Mouse (Mus musculus): ENCODE data around the gene Znrf4. TPM values are rescaled to one million over a fixed set of nuclear protein-coding genes. Genes with fewer than 3 reads are reported as not detected.
A peak's percentile ranks its signal among the peaks of the same experiment; 100 is the strongest.

The Znrf4 gene
- polyA plus RNA-seq, 2 experiments, result not detected

GRCm38 (mm10) chr17:56466747-56467146 lies 45.5 kb downstream of the Znrf4 start:
- Histone ChIP-seq H3K4me1 (replicated peaks; ENCODE audit: control insufficient read depth in 2 of 2, insufficient read depth in 2 of 2, low read length in 1 of 2) (no peaks in the 10 kb centered on the region; a peak in 2 of 4 replicates), H3K27me3 (ENCODE audit: control insufficient read depth, insufficient read depth, low read length) (peaks cover 19% of the 10 kb centered on the region)

GRCm38 (mm10) chr17:56464817-56465216 lies 47.4 kb downstream of the Znrf4 start:
- 57% methylated on average over 7 of the region's 7 CpGs for WGBS (ENCODE audit: insufficient replicate concordance)
- Histone ChIP-seq H3K9ac (replicated peaks) (no peak overlapping the region), H3K9me3 (ENCODE audit: control insufficient read depth, low read length) (no peaks in the 10 kb centered on the region), H3K27ac (no peak overlapping the region), H3K36me3 (replicated peaks; ENCODE audit: control insufficient read depth, insufficient read depth, low read depth) (no peaks in the 10 kb centered on the region), H3K4me1 (replicated peaks; ENCODE audit: control insufficient read depth in 2 of 2, insufficient read depth in 2 of 2, low read length in 1 of 2) (no peaks in the 10 kb centered on the region; a peak in 1 of 4 replicates), H3K27me3 (ENCODE audit: control insufficient read depth, insufficient read depth, low read length) (peaks cover 2% of the 10 kb centered on the region; the same call in 1 of the 2 replicates), H3K4me2 (ENCODE audit: low read depth) (no peak overlapping the region), H3K4me3 (ENCODE audit: insufficient read depth in 1 of 2, low read depth in 2 of 2, low read length in 2 of 2) (no peak overlapping the region)
- ATAC-seq (ENCODE audit: insufficient read depth) (no peak), DNase-seq (ENCODE audit: low read depth in 3 of 3, low spot score in 3 of 3) (no peak)
- no peak for TF ChIP-seq CTCF (IDR thresholded peaks at IDR 0.05; ENCODE audit: low read depth)
- TF ChIP-seq EP300 (IDR thresholded peaks at IDR 0.05; ENCODE audit: low read depth), result no peak

More at GRCm38 (mm10) chr17:56466747-56467146, 45.5 kb downstream of the Znrf4 start:
- H3K4me3 ChIP-seq (ENCODE audit: insufficient read depth in 1 of 2, low read depth in 2 of 2, low read length in 2 of 2), result no peak overlapping the region
- no peak overlapping the region for H3K9ac ChIP-seq (replicated peaks)
- no peaks in the 10 kb centered on the region for H3K36me3 ChIP-seq (replicated peaks; ENCODE audit: control insufficient read depth, insufficient read depth, low read depth)
- H3K4me2 ChIP-seq (ENCODE audit: low read depth), result no peak overlapping the region
- DNase-seq (ENCODE audit: low read depth in 3 of 3, low spot score in 3 of 3), result no peak
- TF ChIP-seq CTCF (IDR thresholded peaks at IDR 0.05; ENCODE audit: low read depth) (no peak), EP300 (IDR thresholded peaks at IDR 0.05; ENCODE audit: low read depth) (no peak)
- WGBS (ENCODE audit: insufficient replicate concordance), result 61% methylated on average over 6 of the region's 6 CpGs
- no peak overlapping the region for H3K27ac ChIP-seq
- ATAC-seq (ENCODE audit: insufficient read depth), result no peak
- H3K9me3 ChIP-seq (ENCODE audit: control insufficient read depth, low read length), result no peaks in the 10 kb centered on the region

DNA sequence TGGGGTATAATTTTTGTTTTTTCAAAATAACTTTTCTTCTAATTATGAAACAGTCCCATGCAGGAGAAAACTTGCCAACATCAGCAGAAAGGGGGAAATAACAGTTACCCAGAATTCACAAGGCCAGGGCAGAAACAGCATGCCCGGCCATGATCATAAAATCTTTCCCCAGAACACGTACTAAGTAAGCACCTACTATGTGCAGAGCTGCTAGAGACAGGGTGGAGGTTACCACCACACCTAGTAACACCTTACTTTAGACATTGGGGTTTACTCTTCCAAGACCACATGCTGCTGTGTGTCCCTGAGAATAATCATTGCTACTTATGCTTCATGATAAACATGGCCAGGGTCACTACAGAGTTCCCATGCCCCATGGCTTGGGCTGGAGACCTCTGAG lies 47.9 kb downstream of the Znrf4 start:
- no peak for ATAC-seq (ENCODE audit: insufficient read depth)
- Histone ChIP-seq H3K27me3 (ENCODE audit: control insufficient read depth, insufficient read depth, low read length) (no peaks in the 10 kb centered on the region), H3K36me3 (replicated peaks; ENCODE audit: control insufficient read depth, insufficient read depth, low read depth) (no peaks in the 10 kb centered on the region), H3K9me3 (ENCODE audit: control insufficient read depth, low read length) (no peaks in the 10 kb centered on the region), H3K4me2 (ENCODE audit: low read depth) (no peak overlapping the region), H3K4me3 (ENCODE audit: insufficient read depth in 1 of 2, low read depth in 2 of 2, low read length in 2 of 2) (no peak overlapping the region), H3K27ac (no peak overlapping the region), H3K9ac (replicated peaks) (no peak overlapping the region), H3K4me1 (replicated peaks; ENCODE audit: control insufficient read depth in 2 of 2, insufficient read depth in 2 of 2, low read length in 1 of 2) (no peaks in the 10 kb centered on the region; a peak in 1 of 4 replicates)
- 48% methylated on average over 2 of the region's 2 CpGs for WGBS (ENCODE audit: insufficient replicate concordance)
- TF ChIP-seq EP300 (IDR thresholded peaks at IDR 0.05; ENCODE audit: low read depth) (no peak), CTCF (IDR thresholded peaks at IDR 0.05; ENCODE audit: low read depth) (no peak)
- DNase-seq (ENCODE audit: low read depth in 3 of 3, low spot score in 3 of 3), result no peak

- whole genome bisulfite sequencing (ENCODE audit: insufficient replicate concordance), result 42% methylated on average over 1 of the region's 1 CpGs
These were observed 48.7 kb downstream of the Znrf4 start for GRCm38 (mm10) chr17:56463500-56463899.

GRCm38 (mm10) chr17:56462835-56463455 lies 49.3 kb downstream of the Znrf4 start:
- Histone ChIP-seq H3K36me3 (replicated peaks; ENCODE audit: control insufficient read depth, insufficient read depth, low read depth) (no peaks in the 10 kb centered on the region), H3K27ac (no peak overlapping the region), H3K9me3 (ENCODE audit: control insufficient read depth, low read length) (no peaks in the 10 kb centered on the region), H3K9ac (replicated peaks) (no peak overlapping the region), H3K27me3 (ENCODE audit: control insufficient read depth, insufficient read depth, low read length) (no peaks in the 10 kb centered on the region), H3K4me1 (replicated peaks; ENCODE audit: control insufficient read depth in 2 of 2, insufficient read depth in 2 of 2, low read length in 1 of 2) (no peaks in the 10 kb centered on the region; a peak in 1 of 4 replicates), H3K4me2 (ENCODE audit: low read depth) (peak overlapping the region; percentile 81), H3K4me3 (ENCODE audit: insufficient read depth in 1 of 2, low read depth in 2 of 2, low read length in 2 of 2) (peak overlapping the region; percentile 50 to 63; a peak in 3 of 4 replicates)
- no peak for ATAC-seq (ENCODE audit: insufficient read depth)
- WGBS (ENCODE audit: insufficient replicate concordance), result 11% methylated on average over 17 of the region's 17 CpGs
- no peak for DNase-seq (ENCODE audit: low read depth in 3 of 3, low spot score in 3 of 3)
- no peak for TF ChIP-seq EP300 (IDR thresholded peaks at IDR 0.05; ENCODE audit: low read depth)
- TF ChIP-seq CTCF (IDR thresholded peaks at IDR 0.05; ENCODE audit: low read depth), result no peak

More at GRCm38 (mm10) chr17:56463500-56463899, 48.7 kb downstream of the Znrf4 start:
- H3K36me3 ChIP-seq (replicated peaks; ENCODE audit: control insufficient read depth, insufficient read depth, low read depth), result no peaks in the 10 kb centered on the region
- TF ChIP-seq EP300 (IDR thresholded peaks at IDR 0.05; ENCODE audit: low read depth) (no peak), CTCF (IDR thresholded peaks at IDR 0.05; ENCODE audit: low read depth) (no peak)
- DNase-seq (ENCODE audit: low read depth in 3 of 3, low spot score in 3 of 3) (no peak), ATAC-seq (ENCODE audit: insufficient read depth) (no peak)
- H3K9me3 ChIP-seq (ENCODE audit: control insufficient read depth, low read length), result no peaks in the 10 kb centered on the region
- no peak overlapping the region for H3K9ac ChIP-seq (replicated peaks)
- H3K4me3 ChIP-seq (ENCODE audit: insufficient read depth in 1 of 2, low read depth in 2 of 2, low read length in 2 of 2), result no peak overlapping the region
- H3K4me1 ChIP-seq (replicated peaks; ENCODE audit: control insufficient read depth in 2 of 2, insufficient read depth in 2 of 2, low read length in 1 of 2), result no peaks in the 10 kb centered on the region; a peak in 1 of 4 replicates
- no peak overlapping the region for H3K4me2 ChIP-seq (ENCODE audit: low read depth)
- H3K27me3 ChIP-seq (ENCODE audit: control insufficient read depth, insufficient read depth, low read length), result no peaks in the 10 kb centered on the region
- H3K27ac ChIP-seq, result no peak overlapping the region

Measured in liver, embryonic 14.5 days (tissue).